Mouse (Mus musculus) testis, adult 2 months (tissue): Measurements from ENCODE around the gene Zfp950. TPM values are rescaled to one million over a fixed set of nuclear protein-coding genes. Genes with fewer than 3 reads are reported as not detected.

ENCODE experiments used
- H3K27ac ChIP-seq: fragments of 200-500 bp; 2 replicates; pipeline ENCODE4 v1.5.1; 2012; ENCODE audit warnings: low read depth, low read length; ENCODE audit not compliant: control insufficient read depth, insufficient read depth
- H3K27me3 ChIP-seq: fragments of 200-500 bp; 2 replicates; pipeline ENCODE4 v1.6.1; 2012; ENCODE audit warnings: mild to moderate bottlenecking, low read length, moderate library complexity; ENCODE audit not compliant: control insufficient read depth, insufficient read depth
- H3K36me3 ChIP-seq: fragments of 200-500 bp; 2 replicates; pipeline ENCODE4 v1.6.1; 2012; ENCODE audit warnings: mild to moderate bottlenecking, low read length; ENCODE audit not compliant: control insufficient read depth, insufficient read depth
- H3K4me1 ChIP-seq: fragments of 200-500 bp; 2 replicates; pipeline ENCODE4 v1.6.1; 2012; ENCODE audit warnings: low read length; ENCODE audit not compliant: control insufficient read depth, insufficient read depth
- H3K4me3 ChIP-seq: fragments of 200-500 bp; 2 replicates; pipeline ENCODE4 v1.5.1; 2012; ENCODE audit warnings: low read depth, mild to moderate bottlenecking, low read length, moderate library complexity, mixed read lengths; ENCODE audit not compliant: control insufficient read depth
- CTCF ChIP-seq: fragments of 200-500 bp; IDR thresholded peaks from 2 replicates; pipeline ENCODE4 v1.5.1; 2012; ENCODE audit warnings: low read depth, mild to moderate bottlenecking, inconsistent platforms, low read length, moderate library complexity; ENCODE audit not compliant: control insufficient read depth, insufficient read depth, insufficient replicate concordance
- POLR2A ChIP-seq: fragments of 200-500 bp; IDR thresholded peaks from 2 replicates; pipeline ENCODE4 v1.6.1; 2012; ENCODE audit warnings: low read depth, mild to moderate bottlenecking, inconsistent platforms, low read length, moderate library complexity; ENCODE audit not compliant: control insufficient read depth
- polyA plus RNA-seq: library from polyadenylated mRNA; depleted of rRNA; stranded (reverse); fragments of >200 nt; gene quantifications from 2 replicates; pipeline ENCODE4 v1.2.3, GENCODE M21; 2012; rRNA removed

The Zfp950 gene
- polyA plus RNA-seq, 1 experiment: 4.6 TPM

GRCm38 (mm10) chr19:61021939-61022566, 118.6 kb downstream of the Zfp950 start:
- Histone ChIP-seq H3K27me3 (no peaks in the 10 kb centered on the region), H3K27ac (no peak overlapping the region), H3K4me3 (no peak overlapping the region), H3K36me3 (no peaks in the 10 kb centered on the region), H3K4me1 (no peaks in the 10 kb centered on the region)
- TF ChIP-seq POLR2A: no peak
- TF ChIP-seq CTCF: no peak

- Histone ChIP-seq H3K27me3 (no peaks in the 10 kb centered on the region), H3K36me3 (no peaks in the 10 kb centered on the region), H3K4me3 (no peak overlapping the region), H3K4me1 (no peaks in the 10 kb centered on the region), H3K27ac (no peak overlapping the region)
- TF ChIP-seq CTCF (no peak), POLR2A (no peak)
These were observed 119.1 kb downstream of the Zfp950 start for GRCm38 (mm10) chr19:61021502-61021901.

- no peaks in the 10 kb centered on the region for H3K4me1 ChIP-seq
- no peak overlapping the region for H3K4me3 ChIP-seq
- H3K27me3 ChIP-seq: no peaks in the 10 kb centered on the region
- H3K36me3 ChIP-seq: no peaks in the 10 kb centered on the region
- H3K27ac ChIP-seq: no peak overlapping the region
- no peak for TF ChIP-seq POLR2A
- no peak for TF ChIP-seq CTCF
These were observed 123.0 kb downstream of the Zfp950 start for GRCm38 (mm10) chr19:61017477-61018266.

- Histone ChIP-seq H3K27ac (no peak overlapping the region), H3K27me3 (no peaks in the 10 kb centered on the region), H3K4me1 (no peaks in the 10 kb centered on the region), H3K36me3 (no peaks in the 10 kb centered on the region), H3K4me3 (no peak overlapping the region)
- no peak for TF ChIP-seq POLR2A
- TF ChIP-seq CTCF: no peak
These were observed 131.4 kb downstream of the Zfp950 start for GRCm38 (mm10) chr19:61009266-61009665.

Other genes starting within 250 kb of the Zfp950 start
- gene Gm7102, start 35.5 kb upstream of the Zfp950 start, polyA plus RNA-seq: 0.66 and 1.1 TPM in 2 replicates
- not detected in 2 replicates for gene Gm6020, start 43.0 kb upstream of the Zfp950 start, polyA plus RNA-seq
- gene Csf2ra, start 87.6 kb upstream of the Zfp950 start, polyA plus RNA-seq: 42.2 and 44.3 TPM in 2 replicates
- gene Gm21060, start 156.2 kb upstream of the Zfp950 start, polyA plus RNA-seq: not detected in 2 replicates